Mouse (Mus musculus): ENCODE results near the gene Etl4. TPM values are rescaled to one million over a fixed set of nuclear protein-coding genes. Genes with fewer than 3 reads are reported as not detected.

Etl4 gene
- polyA plus RNA-seq, 1 experiment from 2014 or later = 7.3 TPM

DNA sequence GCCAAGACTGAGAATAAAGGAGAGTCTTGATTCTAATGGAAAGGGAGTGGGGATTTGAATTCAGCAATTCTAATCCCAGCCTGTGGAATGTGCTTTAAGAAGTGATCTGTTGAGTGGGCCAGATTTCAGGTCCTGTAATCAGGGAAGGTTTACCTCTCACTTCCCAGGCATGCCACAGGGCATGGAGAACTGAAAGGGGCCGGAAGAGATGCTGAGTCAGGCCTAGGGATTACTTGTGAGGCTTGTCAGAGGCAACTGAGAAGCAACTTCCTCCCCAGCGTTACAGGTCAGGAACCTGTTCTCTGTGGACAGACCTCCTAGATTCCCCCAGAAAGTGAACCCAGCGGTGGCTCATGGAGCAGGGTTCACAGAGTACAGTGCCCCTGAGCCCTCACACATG, 646.1 kb downstream of the Etl4 start:
- Histone ChIP-seq H3K4me3 (ENCODE audit: low read depth, low read length) (no peak overlapping the region), H3K9ac (replicated peaks; ENCODE audit: low read depth, low read length) (no peak overlapping the region), H3K4me2 (ENCODE audit: low read depth, low read length) (no peak overlapping the region), H3K27ac (ENCODE audit: low read depth, low read length) (no peak overlapping the region), H3K9me3 (ENCODE audit: control insufficient read depth, low read length) (no peaks in the 10 kb centered on the region), H3K36me3 (ENCODE audit: control insufficient read depth, insufficient read depth, low read length) (no peaks in the 10 kb centered on the region), H3K27me3 (ENCODE audit: control insufficient read depth, insufficient read depth, low read length) (no peaks in the 10 kb centered on the region), H3K4me1 (ENCODE audit: control insufficient read depth, insufficient read depth, low read length) (no peaks in the 10 kb centered on the region)
- ATAC-seq (ENCODE audit: low read depth) = no peak
- 88% methylated on average over 3 of the region's 3 CpGs for WGBS

DNA sequence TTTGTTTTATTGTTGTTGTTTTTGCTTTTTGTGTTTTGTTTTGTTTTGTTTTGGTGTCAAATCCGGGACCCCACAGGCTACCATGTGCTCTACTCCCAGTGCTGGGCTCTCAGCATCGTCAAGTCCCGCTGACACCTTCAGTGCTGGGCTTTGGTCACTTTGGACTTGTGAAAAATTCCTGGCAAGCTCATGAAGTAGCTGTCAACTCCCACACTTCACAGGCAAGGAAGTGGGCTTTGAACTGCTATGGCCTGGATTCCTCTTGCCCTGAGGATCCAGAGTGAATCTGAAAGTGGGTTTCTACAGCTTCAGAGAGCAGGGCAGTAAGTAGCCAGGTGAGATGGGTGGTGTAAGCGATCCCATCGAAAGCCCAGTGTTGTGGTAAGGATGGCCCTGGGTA, 649.5 kb downstream of the Etl4 start:
- no peak overlapping the region for H3K4me2 ChIP-seq (ENCODE audit: low read depth, low read length)
- H3K4me1 ChIP-seq (ENCODE audit: control insufficient read depth, insufficient read depth, low read length) = no peaks in the 10 kb centered on the region
- ATAC-seq (ENCODE audit: low read depth) = no peak
- H3K4me3 ChIP-seq (ENCODE audit: low read depth, low read length) = no peak overlapping the region
- H3K36me3 ChIP-seq (ENCODE audit: control insufficient read depth, insufficient read depth, low read length) = no peaks in the 10 kb centered on the region
- H3K27me3 ChIP-seq (ENCODE audit: control insufficient read depth, insufficient read depth, low read length) = no peaks in the 10 kb centered on the region
- WGBS = 90% methylated on average over 5 of the region's 5 CpGs
- no peak overlapping the region for H3K27ac ChIP-seq (ENCODE audit: low read depth, low read length)
- no peak overlapping the region for H3K9ac ChIP-seq (replicated peaks; ENCODE audit: low read depth, low read length)
- no peaks in the 10 kb centered on the region for H3K9me3 ChIP-seq (ENCODE audit: control insufficient read depth, low read length)

DNA sequence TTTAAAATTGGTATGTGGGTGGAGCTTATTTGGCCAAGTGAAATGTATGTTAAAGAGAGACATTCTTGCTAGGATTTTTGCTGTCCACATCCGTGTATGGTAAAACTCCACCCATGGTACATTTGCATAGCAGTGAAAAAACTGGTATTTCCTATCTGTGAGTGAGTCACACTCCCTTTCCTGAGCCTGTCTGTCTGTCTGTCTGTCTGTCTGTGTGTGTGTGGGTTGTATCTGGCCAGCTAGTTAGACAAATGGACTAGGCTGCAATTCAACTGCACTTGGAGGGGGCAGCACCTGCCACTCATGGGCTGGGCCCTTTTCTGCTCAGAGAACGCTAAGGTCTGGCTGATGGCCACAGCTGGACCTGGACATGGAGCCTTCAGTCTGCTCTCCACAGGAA, 650.1 kb downstream of the Etl4 start:
- Histone ChIP-seq H3K9ac (replicated peaks; ENCODE audit: low read depth, low read length) (no peak overlapping the region), H3K4me1 (ENCODE audit: control insufficient read depth, insufficient read depth, low read length) (no peaks in the 10 kb centered on the region), H3K4me2 (ENCODE audit: low read depth, low read length) (no peak overlapping the region), H3K27me3 (ENCODE audit: control insufficient read depth, insufficient read depth, low read length) (no peaks in the 10 kb centered on the region), H3K9me3 (ENCODE audit: control insufficient read depth, low read length) (no peaks in the 10 kb centered on the region), H3K27ac (ENCODE audit: low read depth, low read length) (no peak overlapping the region), H3K4me3 (ENCODE audit: low read depth, low read length) (no peak overlapping the region), H3K36me3 (ENCODE audit: control insufficient read depth, insufficient read depth, low read length) (no peaks in the 10 kb centered on the region)
- WGBS = 76% methylated on average over 2 of the region's 2 CpGs
- ATAC-seq (ENCODE audit: low read depth) = no peak

DNA sequence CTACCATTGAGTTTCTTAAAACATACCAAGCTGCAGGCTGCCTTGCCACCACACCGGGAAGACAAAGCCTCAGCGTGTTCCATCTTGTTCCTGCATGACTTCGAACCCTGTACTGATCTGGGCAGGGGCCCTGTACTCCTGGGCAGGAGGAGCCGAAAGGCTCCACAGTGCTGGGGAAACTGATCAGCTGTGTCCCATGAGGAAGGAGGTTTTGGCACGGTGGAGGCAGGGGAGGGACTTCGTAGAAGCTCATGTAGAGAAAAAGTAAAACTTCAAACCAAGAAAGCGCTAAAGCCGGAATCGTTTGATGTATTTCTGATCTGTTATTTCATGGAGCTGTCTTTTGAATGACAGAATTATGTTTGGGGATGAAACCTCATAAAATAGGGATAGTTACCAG, 651.0 kb downstream of the Etl4 start:
- no peak overlapping the region for H3K27ac ChIP-seq (ENCODE audit: low read depth, low read length)
- H3K4me2 ChIP-seq (ENCODE audit: low read depth, low read length) = no peak overlapping the region
- no peak overlapping the region for H3K4me3 ChIP-seq (ENCODE audit: low read depth, low read length)
- no peaks in the 10 kb centered on the region for H3K27me3 ChIP-seq (ENCODE audit: control insufficient read depth, insufficient read depth, low read length)
- H3K9me3 ChIP-seq (ENCODE audit: control insufficient read depth, low read length) = no peaks in the 10 kb centered on the region
- H3K9ac ChIP-seq (replicated peaks; ENCODE audit: low read depth, low read length) = no peak overlapping the region
- H3K36me3 ChIP-seq (ENCODE audit: control insufficient read depth, insufficient read depth, low read length) = no peaks in the 10 kb centered on the region
- no peaks in the 10 kb centered on the region for H3K4me1 ChIP-seq (ENCODE audit: control insufficient read depth, insufficient read depth, low read length)
- WGBS = 95% methylated on average over 9 of the region's 9 CpGs
- ATAC-seq (ENCODE audit: low read depth) = no peak

DNA sequence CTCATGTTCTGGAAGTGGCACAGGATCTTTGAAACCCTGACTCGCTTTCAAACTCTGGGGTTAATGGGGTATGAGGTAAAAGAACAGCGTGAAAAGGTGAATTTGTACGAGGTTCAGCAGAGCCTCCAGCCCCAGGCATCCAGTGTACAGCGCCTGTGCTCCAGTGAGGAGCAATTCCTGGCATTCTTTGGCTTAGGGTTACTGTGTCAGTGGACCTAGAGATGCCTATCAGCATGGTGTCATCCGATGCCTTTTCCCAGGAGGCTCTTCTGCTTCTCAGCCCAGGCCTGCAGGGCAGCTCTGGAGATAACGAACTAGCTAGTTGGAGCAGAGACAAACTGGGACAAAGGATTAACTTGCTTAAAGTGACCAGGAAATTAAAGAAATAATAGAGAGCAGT, 653.5 kb downstream of the Etl4 start:
- Histone ChIP-seq H3K36me3 (ENCODE audit: control insufficient read depth, insufficient read depth, low read length) (no peaks in the 10 kb centered on the region), H3K27ac (ENCODE audit: low read depth, low read length) (no peak overlapping the region), H3K4me3 (ENCODE audit: low read depth, low read length) (no peak overlapping the region), H3K9me3 (ENCODE audit: control insufficient read depth, low read length) (no peaks in the 10 kb centered on the region), H3K27me3 (ENCODE audit: control insufficient read depth, insufficient read depth, low read length) (no peaks in the 10 kb centered on the region), H3K4me1 (ENCODE audit: control insufficient read depth, insufficient read depth, low read length) (no peaks in the 10 kb centered on the region), H3K4me2 (ENCODE audit: low read depth, low read length) (no peak overlapping the region), H3K9ac (replicated peaks; ENCODE audit: low read depth, low read length) (no peak overlapping the region)
- WGBS = 45% methylated on average over 6 of the region's 6 CpGs
- ATAC-seq (ENCODE audit: low read depth) = no peak

DNA sequence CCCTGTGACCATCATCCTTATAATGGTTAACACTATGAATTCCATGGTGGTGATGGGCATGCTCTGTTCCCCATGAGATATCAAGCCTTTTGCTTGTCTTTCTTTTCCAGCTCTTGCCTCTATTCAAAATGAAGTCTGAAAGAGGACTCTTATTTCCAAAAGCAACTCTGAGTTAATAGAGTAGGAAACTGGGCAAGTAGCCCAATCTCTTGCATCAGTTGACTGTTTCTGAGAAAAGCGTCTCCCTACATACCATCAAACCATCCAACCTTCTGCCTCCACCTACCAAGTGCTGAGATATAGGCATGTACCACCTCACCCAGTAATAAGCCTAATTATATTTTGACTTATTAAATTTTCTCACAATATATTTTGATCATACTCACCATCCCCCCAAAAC, 658.9 kb downstream of the Etl4 start:
- Histone ChIP-seq H3K36me3 (ENCODE audit: control insufficient read depth, insufficient read depth, low read length) (no peaks in the 10 kb centered on the region), H3K9me3 (ENCODE audit: control insufficient read depth, low read length) (no peaks in the 10 kb centered on the region), H3K4me3 (ENCODE audit: low read depth, low read length) (no peak overlapping the region), H3K9ac (replicated peaks; ENCODE audit: low read depth, low read length) (no peak overlapping the region), H3K4me2 (ENCODE audit: low read depth, low read length) (no peak overlapping the region), H3K27me3 (ENCODE audit: control insufficient read depth, insufficient read depth, low read length) (no peaks in the 10 kb centered on the region), H3K4me1 (ENCODE audit: control insufficient read depth, insufficient read depth, low read length) (no peaks in the 10 kb centered on the region), H3K27ac (ENCODE audit: low read depth, low read length) (no peak overlapping the region)
- ATAC-seq (ENCODE audit: low read depth) = no peak
- 71% methylated on average over 1 of the region's 1 CpGs for WGBS

DNA sequence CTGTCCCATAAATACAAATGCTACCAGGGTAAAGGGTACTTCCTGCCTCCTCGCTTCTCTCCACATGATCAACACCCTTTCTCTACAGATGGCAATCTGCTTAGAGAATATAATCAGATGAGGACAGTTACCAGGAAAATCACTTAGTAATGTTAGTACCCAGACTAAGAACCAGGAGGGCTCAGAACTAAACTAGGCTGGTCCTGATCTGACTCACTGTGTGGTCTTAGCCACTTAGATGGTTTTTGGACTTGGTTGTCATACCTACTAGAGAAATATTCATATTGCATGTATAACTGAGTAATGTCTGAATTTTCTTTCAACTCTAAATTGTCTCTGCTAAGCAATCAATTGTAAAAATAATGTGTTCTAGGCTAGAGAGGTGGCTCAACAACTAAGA, 662.4 kb downstream of the Etl4 start:
- H3K36me3 ChIP-seq (ENCODE audit: control insufficient read depth, insufficient read depth, low read length) = no peaks in the 10 kb centered on the region
- 89% methylated on average over 1 of the region's 1 CpGs for WGBS
- no peak for ATAC-seq (ENCODE audit: low read depth)
- no peak overlapping the region for H3K4me2 ChIP-seq (ENCODE audit: low read depth, low read length)
- H3K9ac ChIP-seq (replicated peaks; ENCODE audit: low read depth, low read length) = no peak overlapping the region
- no peak overlapping the region for H3K27ac ChIP-seq (ENCODE audit: low read depth, low read length)
- H3K9me3 ChIP-seq (ENCODE audit: control insufficient read depth, low read length) = no peaks in the 10 kb centered on the region
- no peaks in the 10 kb centered on the region for H3K27me3 ChIP-seq (ENCODE audit: control insufficient read depth, insufficient read depth, low read length)
- H3K4me3 ChIP-seq (ENCODE audit: low read depth, low read length) = no peak overlapping the region
- H3K4me1 ChIP-seq (ENCODE audit: control insufficient read depth, insufficient read depth, low read length) = no peaks in the 10 kb centered on the region

DNA sequence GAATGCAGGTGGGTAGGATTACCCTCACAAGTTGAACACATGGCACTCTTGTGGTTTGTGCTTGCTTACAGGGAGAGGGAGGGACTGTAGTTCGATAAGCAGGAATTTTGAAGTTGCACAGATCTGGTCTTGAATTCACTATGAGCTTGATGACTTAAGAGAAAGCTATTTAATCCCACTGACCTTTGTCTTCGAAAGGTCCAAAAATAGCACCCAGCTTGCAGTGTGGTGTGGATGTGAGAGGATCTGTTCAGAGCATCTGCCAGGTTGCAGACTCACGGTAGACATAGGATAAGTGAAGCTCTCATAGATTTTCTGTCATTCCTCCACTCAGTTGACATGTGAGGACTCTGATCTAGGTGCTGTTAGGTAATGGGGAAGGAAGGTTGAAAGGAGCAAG, 670.8 kb downstream of the Etl4 start:
- H3K36me3 ChIP-seq (ENCODE audit: control insufficient read depth, insufficient read depth, low read length) = no peaks in the 10 kb centered on the region
- H3K9ac ChIP-seq (replicated peaks; ENCODE audit: low read depth, low read length) = no peak overlapping the region
- ATAC-seq (ENCODE audit: low read depth) = no peak
- H3K9me3 ChIP-seq (ENCODE audit: control insufficient read depth, low read length) = no peaks in the 10 kb centered on the region
- H3K4me1 ChIP-seq (ENCODE audit: control insufficient read depth, insufficient read depth, low read length) = no peaks in the 10 kb centered on the region
- H3K4me3 ChIP-seq (ENCODE audit: low read depth, low read length) = no peak overlapping the region
- H3K4me2 ChIP-seq (ENCODE audit: low read depth, low read length) = no peak overlapping the region
- H3K27ac ChIP-seq (ENCODE audit: low read depth, low read length) = no peak overlapping the region
- 89% methylated on average over 3 of the region's 3 CpGs for WGBS
- no peaks in the 10 kb centered on the region for H3K27me3 ChIP-seq (ENCODE audit: control insufficient read depth, insufficient read depth, low read length)

DNA sequence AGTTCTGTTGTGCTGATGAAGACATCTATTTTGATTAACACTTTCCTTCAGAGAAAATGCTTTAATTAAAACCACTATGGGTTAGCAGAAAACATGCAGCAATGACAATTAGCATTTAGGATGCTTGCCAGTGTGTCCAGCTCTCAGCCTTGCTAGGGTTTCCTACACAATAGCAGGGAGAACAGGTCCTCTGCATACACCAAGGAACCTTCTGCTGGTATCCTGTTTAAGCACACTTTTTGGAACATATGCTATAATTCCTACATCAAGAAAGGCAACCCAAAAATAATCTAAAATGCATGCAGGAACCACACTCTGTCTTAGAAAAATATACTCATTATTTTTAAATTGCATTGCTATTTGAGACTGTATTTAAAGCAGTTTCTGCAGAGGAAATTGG, 673.5 kb downstream of the Etl4 start:
- no peak for ATAC-seq (ENCODE audit: low read depth)
- Histone ChIP-seq H3K27me3 (ENCODE audit: control insufficient read depth, insufficient read depth, low read length) (no peaks in the 10 kb centered on the region), H3K27ac (ENCODE audit: low read depth, low read length) (no peak overlapping the region), H3K36me3 (ENCODE audit: control insufficient read depth, insufficient read depth, low read length) (no peaks in the 10 kb centered on the region), H3K9ac (replicated peaks; ENCODE audit: low read depth, low read length) (no peak overlapping the region), H3K4me1 (ENCODE audit: control insufficient read depth, insufficient read depth, low read length) (no peaks in the 10 kb centered on the region), H3K4me2 (ENCODE audit: low read depth, low read length) (no peak overlapping the region), H3K4me3 (ENCODE audit: low read depth, low read length) (no peak overlapping the region), H3K9me3 (ENCODE audit: control insufficient read depth, low read length) (no peaks in the 10 kb centered on the region)

DNA sequence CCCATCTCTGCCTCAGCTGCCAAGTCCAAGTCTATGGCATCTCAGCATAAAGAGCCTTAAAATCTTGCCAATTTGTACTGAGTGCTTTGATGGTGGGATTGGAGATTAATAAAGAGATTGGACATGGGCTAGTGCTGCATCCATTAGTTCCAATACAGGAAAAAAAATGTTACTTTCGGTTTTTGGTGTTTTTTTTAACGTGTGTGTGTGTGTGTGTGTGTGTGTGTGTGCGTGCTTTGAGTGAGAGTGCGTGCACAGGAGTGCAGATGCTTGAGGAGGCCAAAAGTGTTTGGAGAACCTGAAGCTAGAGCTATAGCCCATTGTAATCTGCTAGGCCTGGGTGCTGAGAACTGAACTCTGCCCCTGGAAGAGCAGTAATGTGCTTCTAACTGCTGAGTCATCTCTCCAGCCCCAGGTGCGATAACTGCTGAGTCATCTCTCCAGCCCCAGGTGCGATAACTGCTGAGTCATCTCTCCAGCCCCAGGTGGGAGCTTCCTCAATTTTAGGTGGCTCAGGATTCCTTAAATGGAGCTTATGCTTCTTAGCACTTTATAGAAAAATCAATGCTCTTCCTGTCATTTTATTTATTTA, 674.1 kb downstream of the Etl4 start:
- Histone ChIP-seq H3K4me2 (ENCODE audit: low read depth, low read length) (no peak overlapping the region), H3K36me3 (ENCODE audit: control insufficient read depth, insufficient read depth, low read length) (no peaks in the 10 kb centered on the region), H3K4me3 (ENCODE audit: low read depth, low read length) (no peak overlapping the region), H3K9ac (replicated peaks; ENCODE audit: low read depth, low read length) (no peak overlapping the region), H3K9me3 (ENCODE audit: control insufficient read depth, low read length) (no peaks in the 10 kb centered on the region), H3K4me1 (ENCODE audit: control insufficient read depth, insufficient read depth, low read length) (no peaks in the 10 kb centered on the region), H3K27me3 (ENCODE audit: control insufficient read depth, insufficient read depth, low read length) (no peaks in the 10 kb centered on the region), H3K27ac (ENCODE audit: low read depth, low read length) (no peak overlapping the region)
- WGBS = 92% methylated on average over 6 of the region's 6 CpGs
- ATAC-seq (ENCODE audit: low read depth) = no peak
